Mouse (Mus musculus) cerebellum, adult 11 months (tissue): Measurements from ENCODE around the gene Noct.
A peak's percentile ranks its signal among the peaks of the same experiment; 100 is the strongest.

Experiments used
- DNase-seq: peaks from one replicate; pipeline ENCODE4 v3.0.0; 2022

Noct gene

GRCm38 (mm10) chr3:51232205-51232910 lies 8.1 kb downstream of the Noct start:
- no peak for DNase-seq

- no peak for DNase-seq
Observed at GRCm38 (mm10) chr3:51233474-51233873, 9.2 kb downstream of the Noct start.

- peak; percentile 75 for DNase-seq
Observed at GRCm38 (mm10) chr3:51233918-51234751, 9.9 kb downstream of the Noct start.

GRCm38 (mm10) chr3:51234752-51235055 lies 10.5 kb downstream of the Noct start:
- no peak for DNase-seq

GRCm38 (mm10) chr3:51238515-51238914 lies 14.3 kb downstream of the Noct start:
- DNase-seq, result no peak

- no peak for DNase-seq
Observed at GRCm38 (mm10) chr3:51239541-51239940, 15.3 kb downstream of the Noct start.

GRCm38 (mm10) chr3:51247704-51248103 lies 23.5 kb downstream of the Noct start:
- no peak for DNase-seq

- no peak for DNase-seq
Observed at GRCm38 (mm10) chr3:51248600-51248999, 24.4 kb downstream of the Noct start.

GRCm38 (mm10) chr3:51249460-51249859 lies 25.2 kb downstream of the Noct start:
- DNase-seq, result no peak

GRCm38 (mm10) chr3:51249866-51250265 lies 25.6 kb downstream of the Noct start:
- no peak for DNase-seq

GRCm38 (mm10) chr3:51251057-51251456 lies 26.8 kb downstream of the Noct start:
- no peak for DNase-seq

GRCm38 (mm10) chr3:51252223-51252622 lies 28.0 kb downstream of the Noct start:
- DNase-seq, result no peak

GRCm38 (mm10) chr3:51252689-51253402 lies 28.6 kb downstream of the Noct start:
- no peak for DNase-seq

- DNase-seq, result no peak
Observed at GRCm38 (mm10) chr3:51254784-51255183, 30.5 kb downstream of the Noct start.

GRCm38 (mm10) chr3:51256450-51256849 lies 32.2 kb downstream of the Noct start:
- no peak for DNase-seq

GRCm38 (mm10) chr3:51258070-51258469 lies 33.8 kb downstream of the Noct start:
- no peak for DNase-seq

- DNase-seq, result no peak
Observed at GRCm38 (mm10) chr3:51262942-51263341, 38.7 kb downstream of the Noct start.

- DNase-seq, result no peak
Observed at GRCm38 (mm10) chr3:51268434-51268833, 44.2 kb downstream of the Noct start.

- no peak for DNase-seq
Observed at GRCm38 (mm10) chr3:51270069-51270817, 46.0 kb downstream of the Noct start.

GRCm38 (mm10) chr3:51275956-51276398 lies 51.7 kb downstream of the Noct start:
- peak; percentile 95 for DNase-seq

- peak; percentile 62 for DNase-seq
Observed at GRCm38 (mm10) chr3:51276421-51277111, 52.3 kb downstream of the Noct start.
